Mouse (Mus musculus) ES-E14 (cell line): ENCODE measurements around the gene Fbln1.

Experiments
- HCFC1 ChIP-seq: IDR thresholded peaks from 2 replicates; pipeline ENCODE4 v1.6.1; 2012; ENCODE audit warnings: low read length, inconsistent platforms, borderline replicate concordance; ENCODE audit not compliant: insufficient read depth
- MAFK ChIP-seq: IDR thresholded peaks from 2 replicates; pipeline ENCODE4 v1.6.1; 2014; ENCODE audit warnings: mild to moderate bottlenecking, low read depth, low read length, inconsistent platforms; ENCODE audit not compliant: insufficient read depth
- ZC3H11A ChIP-seq: IDR thresholded peaks from 2 replicates; pipeline ENCODE4 v1.6.1; 2012; ENCODE audit warnings: low read depth, mild to moderate bottlenecking, inconsistent platforms, low read length, borderline replicate concordance
- ZNF384 ChIP-seq: IDR thresholded peaks from 2 replicates; pipeline ENCODE4 v1.6.1; 2012; ENCODE audit warnings: low read depth, low read length, inconsistent platforms

- TF ChIP-seq HCFC1: no peak
- TF ChIP-seq MAFK: no peak
- no peak for TF ChIP-seq ZNF384
- TF ChIP-seq ZC3H11A: no peak
These were observed 15.5 kb downstream of the Fbln1 start for GRCm38 (mm10) chr15:85221115-85221854.
